Mouse (Mus musculus): ENCODE data around the gene Vapb.

DNA sequence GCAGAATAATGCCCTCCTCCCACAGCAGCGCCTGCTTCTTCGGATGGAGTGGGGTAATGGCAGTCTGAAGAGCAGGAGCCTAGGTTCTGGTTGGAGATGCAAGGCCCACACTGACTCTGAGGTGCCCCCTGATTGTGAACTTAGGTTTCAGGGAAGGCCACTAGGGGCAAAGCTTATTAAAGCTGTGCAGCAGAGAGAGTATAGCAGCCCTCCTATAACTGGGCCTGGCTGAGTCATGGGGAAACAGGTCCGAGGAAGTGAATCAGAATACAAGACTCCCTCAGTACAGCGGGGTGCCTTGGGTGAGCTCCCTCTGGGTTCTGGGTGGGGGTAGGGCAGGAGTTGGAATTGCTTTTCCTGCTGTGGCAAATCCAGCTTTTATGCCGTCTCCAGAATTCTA lies 33.3 kb downstream of the Vapb start:
- TF ChIP-seq CTCF (IDR thresholded peaks at IDR 0.05; ENCODE audit: low read depth) (0 out of 2 replicates have a peak, but pooled peaks have one; percentile 14), EP300 (IDR thresholded peaks at IDR 0.05; ENCODE audit: low read depth) (no peak)
